Mouse (Mus musculus): ENCODE data around the gene Vmn1r220. TPM values are rescaled to one million over a fixed set of nuclear protein-coding genes. Genes with fewer than 3 reads are reported as not detected.

Gene Vmn1r220
- polyA plus RNA-seq, 1 experiment, result not detected

- Histone ChIP-seq H3K79me2 (ENCODE audit: control insufficient read depth, insufficient read depth) (no peaks in the 10 kb centered on the region), H3K27me3 (ENCODE audit: control insufficient read depth, insufficient read depth, insufficient read length) (no peaks in the 10 kb centered on the region), H3K4me2 (ENCODE audit: low read depth) (no peak overlapping the region), H3K36me3 (ENCODE audit: control insufficient read depth, insufficient read depth) (no peaks in the 10 kb centered on the region), H3K4me3 (no peak overlapping the region), H3ac (ENCODE audit: control insufficient read depth, insufficient read length) (no peak overlapping the region)
- TF ChIP-seq E2F4 (IDR thresholded peaks at IDR 0.05; ENCODE audit: insufficient read depth) (no peak), POLR2A (IDR thresholded peaks at IDR 0.05; ENCODE audit: insufficient read length, low read depth) (no peak), REST (IDR thresholded peaks at IDR 0.05; ENCODE audit: insufficient read depth, insufficient read length) (no peak), MAX (IDR thresholded peaks at IDR 0.05; ENCODE audit: low read depth) (no peak), MYOD1 (IDR thresholded peaks at IDR 0.05; ENCODE audit: control insufficient read depth in 1 of 3, insufficient read length in 2 of 3, low read depth in 2 of 3) (no peak), POLR2AphosphoS2 (IDR thresholded peaks at IDR 0.05; ENCODE audit: insufficient read length, low read depth) (no peak), TCF3 (IDR thresholded peaks at IDR 0.05; ENCODE audit: insufficient read length, low read depth) (no peak), SRF (IDR thresholded peaks at IDR 0.05; ENCODE audit: control insufficient read depth, insufficient read length, low read depth) (no peak), USF1 (IDR thresholded peaks at IDR 0.05; ENCODE audit: low read depth) (no peak), MYOG (IDR thresholded peaks at IDR 0.05; ENCODE audit: control insufficient read depth in 1 of 3, insufficient read depth in 1 of 3, insufficient read length in 2 of 3, low read depth in 2 of 3) (no peak), CEBPB (IDR thresholded peaks at IDR 0.05; ENCODE audit: insufficient read depth, poor library complexity, severe bottlenecking) (no peak), TCF12 (IDR thresholded peaks at IDR 0.05; ENCODE audit: insufficient read depth, poor library complexity, severe bottlenecking) (no peak)
Measured at GRCm38 (mm10) chr13:23133501-23133900, 54.3 kb downstream of the Vmn1r220 start.

GRCm38 (mm10) chr13:23133099-23133498, 54.7 kb downstream of the Vmn1r220 start, which contains the start of gene Vmn1r218:
TSS of gene Vmn1r218 (plus strand) at chr13:23133155.
- no peak within 1 kb of the TSS for H3K4me2 ChIP-seq (ENCODE audit: low read depth)
- no peak for TF ChIP-seq SRF (IDR thresholded peaks at IDR 0.05; ENCODE audit: control insufficient read depth, insufficient read length, low read depth)
- TF ChIP-seq TCF12 (IDR thresholded peaks at IDR 0.05; ENCODE audit: insufficient read depth, poor library complexity, severe bottlenecking), result no peak
- no peak for TF ChIP-seq CEBPB (IDR thresholded peaks at IDR 0.05; ENCODE audit: insufficient read depth, poor library complexity, severe bottlenecking)
- no peak for TF ChIP-seq REST (IDR thresholded peaks at IDR 0.05; ENCODE audit: insufficient read depth, insufficient read length)
- no peak for TF ChIP-seq MYOG (IDR thresholded peaks at IDR 0.05; ENCODE audit: control insufficient read depth in 1 of 3, insufficient read depth in 1 of 3, insufficient read length in 2 of 3, low read depth in 2 of 3)
- TF ChIP-seq POLR2AphosphoS2 (IDR thresholded peaks at IDR 0.05; ENCODE audit: insufficient read length, low read depth), result no peak
- TF ChIP-seq POLR2A (IDR thresholded peaks at IDR 0.05; ENCODE audit: insufficient read length, low read depth), result no peak
- TF ChIP-seq MYOD1 (IDR thresholded peaks at IDR 0.05; ENCODE audit: control insufficient read depth in 1 of 3, insufficient read length in 2 of 3, low read depth in 2 of 3), result no peak
- no peak for TF ChIP-seq E2F4 (IDR thresholded peaks at IDR 0.05; ENCODE audit: insufficient read depth)
- TF ChIP-seq MAX (IDR thresholded peaks at IDR 0.05; ENCODE audit: low read depth), result no peak
- no peak for TF ChIP-seq USF1 (IDR thresholded peaks at IDR 0.05; ENCODE audit: low read depth)
- no peak for TF ChIP-seq TCF3 (IDR thresholded peaks at IDR 0.05; ENCODE audit: insufficient read length, low read depth)
- H3K79me2 ChIP-seq (ENCODE audit: control insufficient read depth, insufficient read depth), result no peaks in the 10 kb centered on the region
- no peak within 1 kb of the TSS for H3K4me3 ChIP-seq
- H3K27me3 ChIP-seq (ENCODE audit: control insufficient read depth, insufficient read depth, insufficient read length), result no peaks in the 10 kb centered on the region
- H3K36me3 ChIP-seq (ENCODE audit: control insufficient read depth, insufficient read depth), result no peaks in the 10 kb centered on the region
- H3ac ChIP-seq (ENCODE audit: control insufficient read depth, insufficient read length), result no peak within 1 kb of the TSS

Other genes starting within 250 kb of the Vmn1r220 start
- gene Vmn1r213, start 180.3 kb downstream of the Vmn1r220 start, polyA plus RNA-seq (2012; fragmentation: generic; extraction: Trizol), result not detected
- gene Vmn1r214, start 157.6 kb downstream of the Vmn1r220 start, polyA plus RNA-seq (2012; fragmentation: generic; extraction: Trizol), result not detected
- not detected for gene Vmn1r215, start 120.0 kb downstream of the Vmn1r220 start, polyA plus RNA-seq (2012; fragmentation: generic; extraction: Trizol)
- gene Vmn1r217, start 69.7 kb downstream of the Vmn1r220 start, polyA plus RNA-seq (2012; fragmentation: generic; extraction: Trizol), result not detected
- gene Vmn1r218, start 54.8 kb downstream of the Vmn1r220 start, polyA plus RNA-seq (2012; fragmentation: generic; extraction: Trizol), result not detected
- gene Vmn1r219, start 28.7 kb downstream of the Vmn1r220 start, polyA plus RNA-seq (2012; fragmentation: generic; extraction: Trizol), result not detected
- not detected for gene Vmn1r221, start 26.2 kb upstream of the Vmn1r220 start, polyA plus RNA-seq (2012; fragmentation: generic; extraction: Trizol)
- gene Vmn1r222, start 48.0 kb upstream of the Vmn1r220 start, polyA plus RNA-seq (2012; fragmentation: generic; extraction: Trizol), result not detected
- gene Vmn1r223, start 59.2 kb upstream of the Vmn1r220 start, polyA plus RNA-seq (2012; fragmentation: generic; extraction: Trizol), result not detected
- gene Zfp322a, start 181.2 kb upstream of the Vmn1r220 start, polyA plus RNA-seq (2012; fragmentation: generic; extraction: Trizol), result 4.3 TPM
- gene Abt1, start 235.9 kb upstream of the Vmn1r220 start, polyA plus RNA-seq (2012; fragmentation: generic; extraction: Trizol), result 7.4 TPM

All from myocyte (in vitro differentiated cells).